In genomic region chr7:66061057-66061456, GRCm38 (mm10) we compare ENCODE assay signal across 8 mouse cellular contexts. TPM values are rescaled to one million over a fixed set of nuclear protein-coding genes. Genes with fewer than 3 reads are reported as not detected.
DNase-seq lines count a peak whose midpoint lies in the region; ATAC-seq and TF ChIP-seq lines count a peak whose summit lies in the region.

No protein-coding gene starts in this region.

- peak overlapping the region; percentile 90 for H3K4me3 ChIP-seq in spleen, adult 2 months (ENCODE audit: extremely low read depth, insufficient read depth, insufficient read length)
- H3K4me3 ChIP-seq in limb, embryonic 14.5 days (replicated peaks; ENCODE audit: low read length), result peak overlapping the region; percentile 97
- peak overlapping the region; percentile 91 for H3K4me3 ChIP-seq in stomach, postnatal 0 days (ENCODE audit: low read depth, low read length)

- TF ChIP-seq EP300 in stomach, postnatal 0 days (optimal IDR thresholded peaks at IDR 0.05), result no peak

- H3K9me3 ChIP-seq in limb, embryonic 14.5 days (ENCODE audit: control insufficient read depth, low read length), result no peaks in the 10 kb centered on the region
- H3K9me3 ChIP-seq in stomach, postnatal 0 days (ENCODE audit: control insufficient read depth, low read length), result no peaks in the 10 kb centered on the region

- H3K36me3 ChIP-seq in spleen, adult 2 months (ENCODE audit: control insufficient read depth, insufficient read depth, low read length), result peaks cover 11% of the 10 kb centered on the region
- H3K36me3 ChIP-seq in limb, embryonic 14.5 days (ENCODE audit: control insufficient read depth, insufficient read depth, low read length), result peaks cover 28% of the 10 kb centered on the region
- H3K36me3 ChIP-seq in stomach, postnatal 0 days (ENCODE audit: control insufficient read depth, insufficient read depth, low read length), result peaks cover 14% of the 10 kb centered on the region; the same call in 1 of the 2 replicates

- peaks cover 4% of the 10 kb centered on the region; the same call in 1 of the 2 replicates for H3K4me1 ChIP-seq in spleen, adult 2 months (ENCODE audit: control insufficient read depth, insufficient read depth, insufficient read length)
- peaks cover 14% of the 10 kb centered on the region for H3K4me1 ChIP-seq in limb, embryonic 14.5 days (ENCODE audit: control insufficient read depth, insufficient read depth, low read length)
- H3K4me1 ChIP-seq in stomach, postnatal 0 days (replicated peaks; ENCODE audit: control insufficient read depth, insufficient read depth), result peaks cover 3% of the 10 kb centered on the region; the same call in 1 of the 2 replicates

- DNase-seq in embryo, embryonic 10.5 days (ENCODE audit: low spot score), result peak; percentile 22
- DNase-seq in embryo, embryonic 11 days, result no peak
- DNase-seq in spleen, adult 2 months (ENCODE audit: low read depth in 1 of 2, low spot score in 2 of 2), result no peak
- DNase-seq in spleen, adult 12 weeks (ENCODE audit: low spot score), result no peak
- no peak for DNase-seq in limb, embryonic 14.5 days (ENCODE audit: low spot score)
- no peak for DNase-seq in stomach, postnatal 0 days (ENCODE audit: low spot score)
- DNase-seq in adrenal gland, postnatal 10 days, result no peak
- no peak for DNase-seq in cerebellum, adult 11-12 months

- no peak overlapping the region for H3K27ac ChIP-seq in spleen, adult 2 months (ENCODE audit: insufficient read depth, low read length)
- H3K27ac ChIP-seq in limb, embryonic 14.5 days (replicated peaks; ENCODE audit: low read depth, low read length), result 0 out of 2 replicates have a peak overlapping the region, but pooled peaks have one; percentile 33
- H3K27ac ChIP-seq in stomach, postnatal 0 days (replicated peaks), result no peak overlapping the region

- peak overlapping the region; percentile 88 for H3K9ac ChIP-seq in limb, embryonic 14.5 days (ENCODE audit: low read depth, low read length, severe bottlenecking)
- H3K9ac ChIP-seq in stomach, postnatal 0 days (ENCODE audit: low read length), result peak overlapping the region; percentile 91

- ATAC-seq in limb, embryonic 14.5 days (ENCODE audit: low FRiP score, low read depth), result no peak
- no peak for ATAC-seq in stomach, postnatal 0 days (ENCODE audit: low FRiP score, low TSS enrichment)

- H3K4me2 ChIP-seq in limb, embryonic 14.5 days (replicated peaks; ENCODE audit: low read depth, low read length, severe bottlenecking), result peak overlapping the region; percentile 85
- peak overlapping the region; percentile 82 for H3K4me2 ChIP-seq in stomach, postnatal 0 days (replicated peaks; ENCODE audit: low read depth)

- TF ChIP-seq CTCF in spleen, adult 2 months (IDR thresholded peaks at IDR 0.05; ENCODE audit: extremely low read depth, insufficient read depth, insufficient read length, insufficient replicate concordance), result no peak
- TF ChIP-seq CTCF in stomach, postnatal 0 days (IDR thresholded peaks at IDR 0.05; ENCODE audit: low read depth), result no peak

- no peaks in the 10 kb centered on the region for H3K27me3 ChIP-seq in spleen, adult 2 months (ENCODE audit: control insufficient read depth, insufficient read depth, low read length)
- H3K27me3 ChIP-seq in limb, embryonic 14.5 days (ENCODE audit: control insufficient read depth, insufficient read depth, low read length), result no peaks in the 10 kb centered on the region
- H3K27me3 ChIP-seq in stomach, postnatal 0 days (ENCODE audit: control insufficient read depth, insufficient read depth, low read length), result no peaks in the 10 kb centered on the region

- TF ChIP-seq POLR2A in spleen, adult 2 months (IDR thresholded peaks at IDR 0.05; ENCODE audit: low read depth, low read length), result no peak
- no peak for TF ChIP-seq POLR2A in limb, embryonic 14.5 days (IDR thresholded peaks at IDR 0.05; ENCODE audit: borderline replicate concordance, extremely low read depth, insufficient read depth, insufficient read length)

- 1% methylated on average over 14 of the region's 14 CpGs for WGBS in spleen, adult 2 months
- 1% methylated on average over 14 of the region's 14 CpGs for WGBS in limb, embryonic 14.5 days
- under 1% methylated on average over 14 of the region's 14 CpGs for WGBS in stomach, postnatal 0 days

RNA-seq across cellular contexts. Expression of gene Snrpa1, which starts 2.3 kb away (rescaled TPM):
- 7.2 and 9.1 TPM in 2 replicates for polyA plus RNA-seq in spleen, adult 2 months (2012; rRNA removed)
- polyA plus RNA-seq in limb, embryonic 14.5 days (2012; rRNA removed), result 62.3 and 78.2 TPM in 2 replicates
- 151 and 161 TPM in 2 replicates for polyA plus RNA-seq in limb, embryonic 14.5 days (2014; fragmentation: Nextera tagmentation; extraction: Ambion mirVana)
- 65.0 and 69.6 TPM in 2 replicates for polyA plus RNA-seq in stomach, postnatal 0 days (2015; fragmentation: Nextera tagmentation; extraction: Ambion mirVana)
- total RNA-seq in adrenal gland, postnatal 10 days (2021), result 10 to 100 TPM; 38.6 to 43.8 TPM

RNA-seq across cellular contexts. Expression of gene Gm45213, which starts 17.7 kb away (rescaled TPM):
- not detected in 2 replicates for polyA plus RNA-seq in spleen, adult 2 months (2012; rRNA removed)
- not detected in 2 replicates for polyA plus RNA-seq in limb, embryonic 14.5 days (2012; rRNA removed)
- not detected in 2 replicates for polyA plus RNA-seq in limb, embryonic 14.5 days (2014; fragmentation: Nextera tagmentation; extraction: Ambion mirVana)
- polyA plus RNA-seq in stomach, postnatal 0 days (2015; fragmentation: Nextera tagmentation; extraction: Ambion mirVana), result not detected in 2 replicates
- not detected for total RNA-seq in adrenal gland, postnatal 10 days (2021)

RNA-seq across cellular contexts. Expression of gene Selenos, which starts 18.4 kb away (rescaled TPM):
- polyA plus RNA-seq in spleen, adult 2 months (2012; rRNA removed), result 63.7 and 81.9 TPM in 2 replicates
- polyA plus RNA-seq in limb, embryonic 14.5 days (2012; rRNA removed), result 110 and 113 TPM in 2 replicates
- 120 and 139 TPM in 2 replicates for polyA plus RNA-seq in limb, embryonic 14.5 days (2014; fragmentation: Nextera tagmentation; extraction: Ambion mirVana)
- 143 TPM in 2 replicates for polyA plus RNA-seq in stomach, postnatal 0 days (2015; fragmentation: Nextera tagmentation; extraction: Ambion mirVana)
- 10 to 100 TPM; 65.2 to 79.5 TPM for total RNA-seq in adrenal gland, postnatal 10 days (2021)

RNA-seq across cellular contexts. Expression of gene Chsy1, which starts 48.3 kb away (rescaled TPM):
- 9.0 and 12.9 TPM in 2 replicates for polyA plus RNA-seq in spleen, adult 2 months (2012; rRNA removed)
- 33.3 and 36.1 TPM in 2 replicates for polyA plus RNA-seq in limb, embryonic 14.5 days (2012; rRNA removed)
- 33.6 and 35.5 TPM in 2 replicates for polyA plus RNA-seq in limb, embryonic 14.5 days (2014; fragmentation: Nextera tagmentation; extraction: Ambion mirVana)
- polyA plus RNA-seq in stomach, postnatal 0 days (2015; fragmentation: Nextera tagmentation; extraction: Ambion mirVana), result 5.8 and 6.1 TPM in 2 replicates
- 10 to 100 TPM; 19.7 to 20.1 TPM for total RNA-seq in adrenal gland, postnatal 10 days (2021)
